Mouse (Mus musculus) brain, embryonic 14.5 days (tissue): ENCODE measurements at regions not wholly inside any gene's neighbourhood (a gene's known extent, or its start where the extent isn't known, plus 50 kb on each side); places are given as distances from the start of the nearest gene placed in this dataset.

Experiments
- CTCF ChIP-seq: fragments of 200-500 bp; IDR thresholded peaks from 2 replicates; pipeline ENCODE4 v1.5.1; 2012; ENCODE audit warnings: inconsistent platforms, mild to moderate bottlenecking, moderate library complexity, borderline replicate concordance; ENCODE audit not compliant: insufficient read depth, insufficient read length; ENCODE audit errors: extremely low read depth
- POLR2A ChIP-seq: fragments of 200-500 bp; IDR thresholded peaks from 2 replicates; pipeline ENCODE4 v1.6.1; 2012; ENCODE audit warnings: mild to moderate bottlenecking, inconsistent platforms, borderline replicate concordance; ENCODE audit not compliant: poor library complexity, insufficient read depth, insufficient read length, severe bottlenecking; ENCODE audit errors: extremely low read depth

GRCm38 (mm10) chr6:94911374-94911773 is 205.7 kb upstream of the Kbtbd8 start:
- TF ChIP-seq POLR2A (no peak), CTCF (no peak)
